Mouse (Mus musculus) lung, postnatal 25 days (tissue): ENCODE data around the gene Rfx8.
A peak's percentile ranks its signal among the peaks of the same experiment; 100 is the strongest.
"Not testable (repeated sequence)": the region's sequence is repeated elsewhere in the genome, so short reads cannot be mapped to it uniquely, and the experiment has no call there.

Experiments
- DNase-seq: peaks from one replicate; pipeline ENCODE4 v3.0.0; 2022; ENCODE audit warnings: low spot score

Rfx8 gene

DNA sequence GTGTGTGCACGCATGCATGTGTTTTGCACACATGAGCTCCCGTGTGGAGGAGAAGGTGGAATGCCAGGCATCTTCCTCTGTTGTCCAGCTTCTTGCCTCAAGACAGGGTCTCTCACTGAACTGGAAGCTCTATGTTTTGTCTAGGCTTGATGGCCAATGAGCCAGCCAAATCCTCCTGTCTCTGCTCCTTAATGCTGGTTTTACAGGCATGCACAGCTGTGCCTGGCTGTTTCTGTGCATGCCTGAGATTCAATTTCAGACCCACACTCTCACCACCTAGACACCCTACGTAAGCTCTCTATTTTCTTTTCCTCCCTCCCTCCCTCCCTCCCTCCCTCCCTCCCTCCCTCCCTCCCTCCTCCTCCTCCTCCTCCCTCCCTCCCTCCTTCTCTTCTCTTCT lies 28.8 kb downstream of the Rfx8 start:
- no peak for DNase-seq

- DNase-seq = no peak
Observed at GRCm38 (mm10) chr1:39691061-39691460, 29.7 kb downstream of the Rfx8 start.

DNA sequence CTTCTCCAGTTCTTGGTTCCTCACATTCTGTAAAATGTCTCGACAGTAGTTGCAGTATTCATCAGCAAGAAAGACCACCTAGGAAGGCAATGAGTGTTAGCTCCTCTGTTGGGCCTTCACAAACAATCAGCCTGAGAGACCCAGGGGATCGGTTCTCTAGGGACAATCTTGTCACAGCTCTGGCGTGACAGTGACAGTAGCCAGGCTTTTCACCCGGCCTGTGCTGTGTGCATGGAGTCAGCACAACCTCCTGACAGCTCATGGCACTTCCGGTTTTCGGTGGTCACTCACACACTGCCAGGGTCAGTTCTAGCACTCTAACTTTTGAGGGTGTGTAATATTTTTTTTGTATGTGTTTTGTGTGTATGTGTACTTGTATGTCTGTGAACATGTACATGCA lies 32.2 kb downstream of the Rfx8 start:
- no peak for DNase-seq

GRCm38 (mm10) chr1:39687279-39687678 lies 33.5 kb downstream of the Rfx8 start:
- DNase-seq = no peak

- peak; percentile 86 for DNase-seq
Observed at GRCm38 (mm10) chr1:39685841-39686240, 35.0 kb downstream of the Rfx8 start.

DNA sequence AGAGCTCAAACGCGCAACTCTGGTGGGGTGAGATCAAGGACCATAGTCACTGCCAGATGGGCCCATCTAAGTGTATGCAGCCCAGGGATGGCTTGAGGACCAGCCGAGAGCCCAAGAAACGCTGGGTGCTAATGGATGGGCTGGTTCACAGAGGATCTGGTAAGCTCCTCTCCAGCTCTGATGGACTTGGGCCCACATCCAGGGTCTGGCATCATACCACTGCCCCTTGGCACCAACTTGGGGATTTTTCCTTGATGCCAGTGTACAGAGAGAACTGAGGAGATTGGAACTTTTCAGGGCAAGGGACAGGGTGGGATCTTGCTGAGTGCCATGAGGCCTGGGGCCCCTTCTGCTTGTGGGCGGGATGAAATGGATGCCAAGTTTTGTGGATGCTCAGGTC lies 39.2 kb downstream of the Rfx8 start:
- no peak for DNase-seq

- DNase-seq = no peak
Observed at GRCm38 (mm10) chr1:39680546-39680945, 40.3 kb downstream of the Rfx8 start.

DNA sequence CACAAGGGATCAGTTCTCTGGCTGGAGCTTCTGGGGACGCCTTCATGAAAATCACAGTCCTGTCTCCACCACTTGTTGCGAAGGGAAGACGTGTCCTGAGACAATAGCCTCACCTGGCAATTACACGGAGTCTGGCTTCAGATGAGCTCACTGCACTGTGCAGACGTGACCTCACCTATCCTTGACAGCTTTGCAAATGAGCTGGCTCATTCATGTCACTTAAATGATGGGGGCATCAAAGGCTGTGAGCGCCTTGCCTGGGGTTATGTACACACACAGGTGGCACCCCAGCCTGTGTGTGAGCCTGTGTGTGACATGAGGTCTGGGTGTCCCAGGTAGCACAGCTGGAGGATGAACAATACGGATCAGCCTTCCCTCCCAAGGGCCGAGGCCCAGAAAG lies 41.9 kb downstream of the Rfx8 start:
- DNase-seq = no peak

DNA sequence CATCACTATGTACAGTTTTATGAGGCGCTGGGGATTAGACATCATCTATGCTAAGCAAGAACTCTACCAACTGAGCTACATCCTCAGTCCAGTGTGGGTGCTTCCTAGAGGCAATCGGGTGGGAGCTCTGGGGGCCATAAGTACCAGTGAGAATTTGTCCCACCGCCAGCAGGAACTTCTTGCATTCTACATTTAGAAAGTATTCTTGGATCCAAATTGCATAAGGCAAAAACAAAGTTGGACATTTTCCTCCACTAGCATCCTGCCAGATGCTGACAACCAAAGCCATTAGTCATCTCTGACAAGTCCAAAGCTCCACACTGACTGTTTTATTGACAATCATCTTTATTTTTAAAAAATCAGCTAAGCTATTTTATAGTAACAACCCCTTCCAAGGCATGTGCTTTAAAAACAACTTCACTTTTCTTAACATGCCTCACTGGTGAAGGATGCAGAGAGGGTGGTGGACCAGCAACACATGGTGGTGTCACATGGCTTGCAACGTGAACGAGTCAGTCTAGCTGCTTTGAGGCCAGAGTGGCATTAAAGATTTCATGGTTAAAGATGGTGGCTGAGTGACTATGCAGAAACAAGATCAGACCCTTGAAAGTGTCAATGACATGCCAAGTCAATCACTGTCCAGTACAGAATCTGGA lies 44.4 kb downstream of the Rfx8 start:
- no peak for DNase-seq

DNA sequence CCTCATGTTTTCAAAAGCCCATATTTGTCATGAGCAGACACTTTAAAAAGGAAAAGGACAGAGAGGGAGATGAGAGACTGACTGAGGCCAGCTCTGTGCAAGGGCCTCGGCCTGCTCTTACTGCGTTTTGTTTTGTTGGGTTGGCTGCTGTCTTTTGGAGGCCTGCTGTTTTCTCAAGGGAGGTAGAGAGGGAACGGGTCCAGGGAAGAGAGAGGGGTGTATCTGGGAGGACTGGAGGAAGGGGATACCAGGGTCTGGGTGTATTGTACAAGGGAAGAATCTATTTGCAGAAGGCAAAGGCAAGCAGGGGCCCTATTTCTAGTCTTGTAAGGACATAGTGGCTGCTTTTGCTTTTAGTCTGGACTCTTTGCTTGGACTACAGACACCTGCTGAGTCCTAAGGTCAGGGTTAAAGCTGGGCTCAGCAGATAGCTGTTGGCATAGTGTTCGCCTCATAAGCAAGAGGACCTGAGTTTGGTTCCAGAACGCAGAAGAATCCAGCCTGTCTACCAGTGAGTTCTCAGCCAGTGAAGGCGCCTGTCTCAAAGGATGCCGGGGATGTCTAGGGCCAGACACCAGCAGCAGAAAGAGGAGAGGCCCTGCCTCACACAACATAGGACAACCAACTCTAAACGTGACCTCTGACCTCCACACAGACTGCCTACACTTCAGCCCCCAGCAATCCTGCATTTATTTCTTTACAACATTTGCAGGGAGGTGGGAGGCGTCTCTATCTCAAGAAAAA lies 48.3 kb downstream of the Rfx8 start:
- DNase-seq = no peak

DNA sequence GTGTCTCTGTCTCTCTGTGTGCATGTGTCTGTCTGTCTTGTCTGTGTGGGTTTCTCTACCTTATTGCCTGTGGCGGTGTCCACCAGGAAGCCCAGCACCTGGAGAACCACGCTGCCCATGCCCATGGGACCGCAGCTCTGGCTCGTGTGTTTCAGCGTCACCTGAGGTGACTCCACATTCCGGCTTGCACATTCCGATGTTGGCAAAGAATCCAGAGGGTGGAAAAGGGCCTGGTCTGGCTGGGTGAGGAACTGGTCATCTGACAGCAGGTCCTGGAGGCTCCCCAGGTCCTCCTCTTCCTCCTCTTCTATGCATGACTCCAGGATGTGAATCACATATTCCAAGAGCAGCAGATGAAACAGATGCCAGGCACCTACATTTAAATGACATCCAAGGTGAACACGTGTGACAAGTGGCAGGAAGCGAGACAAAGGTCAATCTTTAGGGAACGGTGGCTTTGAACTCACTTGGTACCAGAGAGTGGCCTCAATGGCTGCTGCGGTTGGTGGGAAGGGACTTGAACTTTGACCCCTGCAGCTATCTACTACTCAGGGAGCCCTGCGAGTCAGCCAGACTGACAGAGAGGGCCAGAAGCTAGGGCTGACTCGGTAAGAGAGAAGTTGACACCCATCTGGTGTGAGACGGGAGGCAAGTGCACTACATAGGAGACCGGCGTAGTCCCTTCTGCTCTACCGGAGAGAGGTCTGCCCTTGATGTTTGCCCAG lies 50.4 kb downstream of the Rfx8 start:
- DNase-seq = no peak

DNA sequence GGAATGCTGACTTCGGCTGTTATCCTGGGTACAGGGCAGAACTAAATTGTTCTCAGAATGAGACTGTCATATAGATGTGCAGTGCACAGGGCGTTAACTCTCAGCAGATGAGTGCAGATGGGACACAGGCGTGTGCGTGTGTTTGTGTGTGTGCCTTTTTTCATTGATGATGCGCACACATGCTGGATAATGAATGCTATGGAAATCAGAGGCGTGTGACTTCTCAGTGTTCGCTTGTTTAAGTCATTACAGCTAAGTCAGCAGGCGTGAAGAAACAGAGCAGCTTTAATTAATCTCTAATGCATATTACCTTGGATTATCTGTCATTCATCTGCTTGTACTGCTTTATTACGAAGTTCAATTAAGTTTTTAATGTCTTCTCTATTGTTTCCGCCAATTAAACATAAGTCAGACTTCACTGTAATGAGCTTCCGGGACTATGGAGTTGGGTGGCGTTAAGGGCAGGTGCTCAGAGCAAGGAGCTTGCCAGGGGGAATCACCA lies 54.0 kb downstream of the Rfx8 start:
- DNase-seq = no peak

- no peak for DNase-seq
Observed at GRCm38 (mm10) chr1:39664039-39664625, 56.7 kb downstream of the Rfx8 start.

DNA sequence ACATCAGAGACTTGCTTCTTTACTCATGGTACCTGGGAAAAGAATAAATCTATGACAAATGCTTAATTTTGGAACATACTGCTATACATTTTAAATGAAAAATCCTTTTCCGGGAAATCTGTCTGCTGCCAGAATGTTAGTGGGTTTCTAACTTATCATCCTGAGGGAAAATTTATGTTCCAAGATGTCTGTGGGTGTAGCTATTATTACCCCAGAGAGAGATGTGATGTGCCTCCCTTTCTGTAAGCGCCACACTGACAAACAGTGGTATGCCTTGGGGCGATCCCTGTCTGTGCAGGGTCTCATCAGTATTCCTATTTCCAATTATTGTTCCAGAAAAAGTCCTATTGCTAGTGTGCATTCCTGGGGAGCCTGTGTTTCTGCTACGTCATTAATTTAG lies 57.7 kb downstream of the Rfx8 start:
- no peak for DNase-seq

- no peak for DNase-seq
Observed at GRCm38 (mm10) chr1:39656976-39657529, 63.7 kb downstream of the Rfx8 start.

GRCm38 (mm10) chr1:39654901-39655300 lies 65.9 kb downstream of the Rfx8 start:
- not testable (repeated sequence) for DNase-seq

- no peak for DNase-seq
Observed at GRCm38 (mm10) chr1:39653028-39653427, 67.8 kb downstream of the Rfx8 start.

GRCm38 (mm10) chr1:39651241-39651548 lies 69.6 kb downstream of the Rfx8 start, which contains the start of gene Creg2:
Gene Creg2, minus strand, starts transcription at chr1:39651474.
- no peak for DNase-seq

GRCm38 (mm10) chr1:39650435-39651240 lies 70.2 kb downstream of the Rfx8 start:
- peak; percentile 14 for DNase-seq

- no peak for DNase-seq
Observed at GRCm38 (mm10) chr1:39649691-39650434, 70.9 kb downstream of the Rfx8 start.

DNA sequence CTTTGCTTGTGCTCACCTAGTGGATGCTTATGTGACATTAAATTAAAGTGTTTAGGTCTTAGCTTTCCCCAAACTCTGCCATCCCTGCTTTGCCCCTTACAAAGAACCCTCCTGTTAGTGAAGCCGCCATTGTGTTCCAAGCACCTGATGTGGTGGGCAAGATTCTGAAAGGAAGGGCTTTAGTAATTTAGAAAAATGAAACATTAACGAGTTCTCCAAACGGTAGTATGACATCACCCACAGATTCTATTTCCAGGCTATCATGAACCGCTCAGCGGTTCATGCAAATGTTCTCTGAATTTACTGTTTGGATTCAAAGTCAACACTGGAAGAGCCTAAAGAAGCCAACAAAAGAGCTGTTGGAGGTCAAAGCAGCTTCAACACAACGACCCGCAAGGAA lies 72.2 kb downstream of the Rfx8 start:
- DNase-seq = no peak
